Mouse (Mus musculus) CH12.LX (cell line): ENCODE measurements at regions not wholly inside any gene's neighbourhood (a gene's known extent, or its start where the extent isn't known, plus 50 kb on each side); places are given as distances from the start of the nearest gene placed in this dataset.

Experiments used
- DNase-seq: peaks from one replicate; pipeline ENCODE4 v3.0.0-alpha.2; 2013; ENCODE audit errors: extremely low read depth
- H3K27ac ChIP-seq: 2 replicates; pipeline ENCODE4 v1.5.1; 2012; ENCODE audit warnings: low read depth, mild to moderate bottlenecking, control low read depth, moderate library complexity; ENCODE audit not compliant: insufficient read depth
- H3K27me3 ChIP-seq: replicated peaks from 2 replicates; pipeline ENCODE3; 2012; ENCODE audit warnings: inconsistent platforms
- H3K36me3 ChIP-seq, 2 experiments: replicated peaks in 1 of 2; 2 replicates each; pipeline versions ENCODE3 to v1.6.1; 2012; ENCODE audit warnings: inconsistent platforms in 1 of 2, low read length in 1 of 2, mild to moderate bottlenecking in 1 of 2, mixed read lengths in 1 of 2, moderate library complexity in 1 of 2; ENCODE audit not compliant: control insufficient read depth in 1 of 2, insufficient read depth in 1 of 2
- H3K4me1 ChIP-seq, 2 experiments: 2 replicates each; pipeline ENCODE4 v1.6.1; 2012; ENCODE audit warnings: inconsistent platforms in 1 of 2, moderate library complexity in 1 of 2; ENCODE audit not compliant: insufficient read depth in 2 of 2, control insufficient read depth in 1 of 2
- H3K4me2 ChIP-seq: 2 replicates; pipeline ENCODE4 v1.6.1; 2012; ENCODE audit warnings: low read depth, mild to moderate bottlenecking, control low read depth; ENCODE audit not compliant: poor library complexity, insufficient read depth, severe bottlenecking
- H3K4me3 ChIP-seq, 3 experiments: fragments of 150-350 bp in 1 of 3; sonication (generic) in 1 of 3; replicated peaks in 1 of 3; 2 replicates each; pipeline versions ENCODE3 to v1.5.1; 2011 to 2012; ENCODE audit warnings: low read depth in 2 of 3, low read length in 2 of 3, mild to moderate bottlenecking in 2 of 3, moderate library complexity in 2 of 3, control low read depth in 1 of 3, improper control_type of control experiment in 1 of 3, inconsistent platforms in 1 of 3, mixed read lengths in 1 of 3; ENCODE audit not compliant: poor library complexity in 1 of 3
- H3K79me2 ChIP-seq: replicated peaks from 2 replicates; pipeline ENCODE4 v1.6.1; 2012; ENCODE audit warnings: mild to moderate bottlenecking, moderate library complexity; ENCODE audit not compliant: control insufficient read depth, poor library complexity, insufficient read depth, severe bottlenecking; ENCODE audit errors: extremely low read depth
- H3K9ac ChIP-seq: 2 replicates; pipeline ENCODE4 v1.6.1; 2012; ENCODE audit warnings: low read depth, mild to moderate bottlenecking, control low read depth, moderate library complexity; ENCODE audit not compliant: insufficient read depth
- H3K9me3 ChIP-seq: replicated peaks from 2 replicates; pipeline ENCODE3; 2012; ENCODE audit warnings: low read length, inconsistent platforms, mixed read lengths
- CHD1 ChIP-seq: IDR thresholded peaks from 2 replicates; pipeline ENCODE4 v1.6.1; 2012; ENCODE audit warnings: low read depth, low read length, improper control_type of control experiment, inconsistent platforms
- ELF1 ChIP-seq: IDR thresholded peaks from 2 replicates; pipeline ENCODE4 v1.6.1; 2014; ENCODE audit warnings: low read depth, mild to moderate bottlenecking, inconsistent platforms, low read length, improper control_type of control experiment
- GABPA ChIP-seq: IDR thresholded peaks from 2 replicates; pipeline ENCODE4 v1.6.1; 2012; ENCODE audit warnings: low read depth, low read length, improper control_type of control experiment, inconsistent platforms; ENCODE audit not compliant: insufficient replicate concordance
- JUND ChIP-seq: conservative IDR thresholded peaks from 2 replicates; pipeline ENCODE4 v1.6.1; 2011; ENCODE audit warnings: low read depth, low read length, improper control_type of control experiment
- MAFK ChIP-seq: IDR thresholded peaks from 2 replicates; pipeline ENCODE4 v1.6.1; 2011; ENCODE audit warnings: low read length, improper control_type of control experiment; ENCODE audit not compliant: insufficient replicate concordance
- MAX ChIP-seq: IDR thresholded peaks from 2 replicates; pipeline ENCODE4 v1.6.1; 2011; ENCODE audit warnings: low read length, improper control_type of control experiment
- MYC ChIP-seq: IDR thresholded peaks from 2 replicates; pipeline ENCODE4 v1.6.1; 2011; ENCODE audit warnings: low read depth, mild to moderate bottlenecking, improper control_type of control experiment, low read length
- NELFE ChIP-seq: IDR thresholded peaks from 2 replicates; pipeline ENCODE4 v1.6.1; 2011; ENCODE audit warnings: low read depth, low read length, improper control_type of control experiment
- PAX5 ChIP-seq: IDR thresholded peaks from 2 replicates; pipeline ENCODE4 v1.6.1; 2012; ENCODE audit warnings: low read length, inconsistent platforms, mixed read lengths
- POLR2A ChIP-seq: IDR thresholded peaks from 2 replicates; pipeline ENCODE4 v1.6.1; 2011; ENCODE audit warnings: low read depth, mild to moderate bottlenecking, improper control_type of control experiment, low read length
- RCOR1 ChIP-seq: conservative IDR thresholded peaks from 2 replicates; pipeline ENCODE4 v1.6.1; 2012; ENCODE audit warnings: low read depth, mild to moderate bottlenecking, inconsistent platforms, low read length, improper control_type of control experiment
- TCF12 ChIP-seq: IDR thresholded peaks from 2 replicates; pipeline ENCODE4 v1.6.1; 2014; ENCODE audit warnings: low read depth, mild to moderate bottlenecking, inconsistent platforms, low read length, improper control_type of control experiment
- USF1 ChIP-seq: IDR thresholded peaks from 2 replicates; pipeline ENCODE4 v1.6.1; 2014; ENCODE audit warnings: low read depth, mild to moderate bottlenecking, inconsistent platforms, low read length, improper control_type of control experiment
- dilution Hi-C: fragments of 300-500 bp; cut with MboI; formaldehyde crosslinking; loops from 2 replicates; pipeline ENCODE4 v1.14.3; 2020; ENCODE audit warnings: low sequenced_read_pairs; ENCODE audit not compliant: extremely low pct_unique_long_range_greater_than_20kb, extremely low pct_ligation_motif_present
- in situ Hi-C: fragments of 300-500 bp; cut with MboI; formaldehyde crosslinking; loops from 3 replicates; pipeline ENCODE4 v1.14.3; 2019; ENCODE audit warnings: low sequenced_read_pairs, low pct_ligation_motif_present, low pct_unique_long_range_greater_than_20kb, mixed read lengths

DNA sequence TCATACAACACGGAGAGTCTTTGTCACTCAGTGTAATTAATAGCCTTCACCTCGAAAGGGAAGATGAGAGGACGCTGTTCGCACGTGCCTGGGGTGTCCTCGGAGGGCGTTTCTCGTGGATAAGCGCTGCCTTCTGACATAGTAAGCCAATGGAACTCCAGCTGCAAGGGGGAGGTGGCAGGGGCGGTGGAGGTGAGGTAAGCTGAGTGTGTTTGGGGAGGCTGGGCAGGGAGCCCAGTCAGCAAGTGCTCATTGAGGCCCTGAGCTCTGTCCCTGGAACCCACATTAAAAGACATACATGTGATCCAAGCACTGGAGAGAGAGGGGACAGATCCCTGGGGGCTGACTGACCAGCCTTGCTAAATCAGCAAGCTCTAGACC, 234.1 kb downstream of the Setd4 start:
- H3K4me3 ChIP-seq, result no peak overlapping the region
- dilution Hi-C loops, result no loop called here
- H3K79me2 ChIP-seq, result no peaks in the 10 kb centered on the region
- TF ChIP-seq RCOR1 (no peak), USF1 (no peak), CHD1 (no peak), PAX5 (no peak)
- no peak overlapping the region for H3K9ac ChIP-seq
- no peaks in the 10 kb centered on the region for H3K27me3 ChIP-seq
- no peak overlapping the region for H3K27ac ChIP-seq
- H3K4me1 ChIP-seq, result peaks cover 2 to 6% of the 10 kb centered on the region in 2 experiments; a peak in 3 of 4 replicates
- DNase-seq, result no peak
- in situ Hi-C loops, result no loop called here
- no peaks in the 10 kb centered on the region for H3K9me3 ChIP-seq
- no peaks in the 10 kb centered on the region for H3K36me3 ChIP-seq
- H3K4me2 ChIP-seq, result no peak overlapping the region

DNA sequence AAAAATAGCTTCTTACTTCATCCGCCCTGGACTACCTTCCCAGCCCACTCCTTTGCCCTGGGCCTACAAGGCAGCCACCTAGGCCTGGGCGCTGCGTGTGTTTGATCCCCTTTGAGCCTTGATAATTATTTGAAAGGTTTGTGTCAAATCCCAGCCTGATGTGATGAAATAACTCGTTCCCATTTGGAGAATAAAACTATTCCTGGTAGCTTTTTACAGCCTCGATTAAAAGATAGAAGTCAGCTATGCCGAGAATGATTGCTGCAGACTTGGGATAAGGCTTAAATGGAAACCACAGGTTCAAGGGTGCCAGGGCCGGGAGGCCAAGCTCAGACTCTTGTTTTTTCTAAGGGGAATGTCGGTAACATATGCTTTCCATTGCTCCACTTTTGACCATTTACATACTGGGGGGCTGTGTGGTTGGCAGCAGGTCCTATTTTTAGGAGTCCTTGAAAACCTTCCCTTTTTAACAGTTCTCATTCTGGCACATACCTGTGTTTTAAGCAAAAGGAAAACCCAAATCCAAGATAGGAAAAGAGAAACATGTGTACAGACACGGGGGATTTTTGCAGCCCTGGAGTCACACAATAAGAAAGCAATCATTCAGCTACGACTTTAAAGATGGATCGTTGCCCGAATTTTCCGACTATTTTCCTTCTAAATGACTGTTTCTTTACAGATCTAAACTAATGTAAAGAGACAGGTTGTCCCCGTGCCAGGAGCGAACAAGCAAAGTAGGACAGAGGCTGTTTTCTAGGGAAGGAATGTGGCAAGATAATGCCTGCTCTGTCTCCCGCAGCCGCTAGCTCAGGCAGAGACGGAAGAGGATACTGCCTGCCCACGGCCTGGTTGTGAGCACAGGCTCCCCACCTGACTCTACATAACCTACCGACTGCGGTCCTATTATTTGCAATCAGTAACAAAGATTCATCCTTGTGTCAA, 234.8 kb downstream of the Setd4 start:
- no peak for TF ChIP-seq USF1
- TF ChIP-seq, all 38 proteins: peak for 0
- Histone ChIP-seq H3K9ac (no peak overlapping the region), H3K36me3 (no peaks in the 10 kb centered on the region), H3K4me1 (no peaks in the 10 kb centered on the region), H3K27me3 (no peaks in the 10 kb centered on the region), H3K79me2 (no peaks in the 10 kb centered on the region), H3K4me3 (no peak overlapping the region), H3K9me3 (no peaks in the 10 kb centered on the region), H3K4me2 (no peak overlapping the region), H3K27ac (no peak overlapping the region)
- in situ Hi-C loops (no loop called here), dilution Hi-C loops (no loop called here)
- no peak for DNase-seq

DNA sequence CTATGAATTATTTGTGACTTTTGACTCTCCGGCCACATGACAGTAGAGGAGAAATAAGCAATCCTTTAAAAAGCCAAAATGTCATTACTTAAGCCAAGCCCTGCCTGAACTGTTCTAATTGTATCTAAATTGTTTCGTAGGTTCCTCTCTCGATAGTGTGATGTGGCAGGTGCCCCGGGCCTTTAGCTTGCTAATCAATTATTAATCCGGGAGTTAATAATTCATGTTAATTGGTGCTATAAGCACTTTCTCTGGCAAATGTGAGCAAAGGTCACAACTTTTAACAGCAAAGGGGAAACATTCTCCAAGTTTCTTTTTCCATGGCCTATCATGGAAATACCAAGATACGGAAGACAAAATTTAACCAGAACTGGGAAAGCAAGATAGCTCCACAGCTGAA, 235.9 kb downstream of the Setd4 start:
- Histone ChIP-seq H3K4me3 (no peak overlapping the region), H3K9ac (no peak overlapping the region), H3K27me3 (no peaks in the 10 kb centered on the region), H3K9me3 (no peaks in the 10 kb centered on the region), H3K36me3 (no peaks in the 10 kb centered on the region), H3K4me1 (no peaks in the 10 kb centered on the region), H3K79me2 (no peaks in the 10 kb centered on the region), H3K27ac (no peak overlapping the region), H3K4me2 (no peak overlapping the region)
- DNase-seq, result no peak
- in situ Hi-C loops, result no loop called here
- dilution Hi-C loops, result no loop called here
- TF ChIP-seq JUND (no peak), GABPA (no peak), MAFK (no peak), MAX (no peak), POLR2A (no peak), TCF12 (no peak), ELF1 (no peak), NELFE (no peak), MYC (no peak)
